Mouse (Mus musculus): Measurements from ENCODE around the gene Chst11.

- no peak for TF ChIP-seq CTCF (IDR thresholded peaks at IDR 0.05; ENCODE audit: low read depth)
- TF ChIP-seq EP300 (IDR thresholded peaks at IDR 0.05; ENCODE audit: low read depth) = no peak
Measured at GRCm38 (mm10) chr10:82989418-82990025, 4.2 kb downstream of the Chst11 start.
